Mouse (Mus musculus): ENCODE measurements at regions not wholly inside any gene's neighbourhood (a gene's known extent, or its start where the extent isn't known, plus 50 kb on each side); places are given as distances from the start of the nearest gene placed in this dataset.

DNA sequence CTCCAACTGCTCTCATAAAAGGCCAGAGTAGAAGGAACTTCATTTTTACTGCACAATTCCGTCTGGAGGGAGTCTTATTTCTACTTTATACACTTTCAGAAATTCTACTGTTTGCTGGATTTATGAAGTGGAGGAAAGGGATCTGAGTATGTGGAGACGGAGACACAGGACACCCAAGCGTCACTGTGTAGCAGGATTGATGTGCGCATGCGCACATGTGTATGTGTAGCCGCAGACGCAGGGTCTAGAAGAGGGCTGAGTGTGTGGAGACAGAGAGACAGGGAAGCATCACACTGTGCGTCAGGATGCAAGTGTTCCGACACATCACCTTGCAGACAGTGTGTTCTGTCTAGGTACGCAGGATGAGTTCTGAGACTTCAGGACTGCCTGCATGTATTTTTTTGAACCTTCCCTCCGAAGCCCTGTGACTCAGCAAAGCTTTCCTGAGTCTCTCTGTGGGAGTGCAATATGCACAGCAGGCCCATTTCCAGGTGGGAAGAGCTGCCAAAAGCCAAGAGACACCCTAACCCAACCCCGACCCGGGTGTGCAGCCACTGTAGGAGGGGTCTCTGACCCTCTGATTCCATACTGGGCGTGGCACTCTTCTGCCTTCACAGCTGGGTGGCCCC lies 67.1 kb upstream of the Fam19a5 start:
- peaks cover 6% of the 10 kb centered on the region for H3K4me1 ChIP-seq (ENCODE audit: control insufficient read depth, insufficient read depth, low read length)
- no peaks in the 10 kb centered on the region for H3K36me3 ChIP-seq (ENCODE audit: control insufficient read depth, insufficient read depth, low read length)
- TF ChIP-seq POLR2A (IDR thresholded peaks at IDR 0.05; ENCODE audit: control insufficient read depth, low read depth, low read length) (no peak), CTCF (IDR thresholded peaks at IDR 0.05; ENCODE audit: control insufficient read depth, insufficient read depth, insufficient replicate concordance, low read depth, low read length) (no peak)
- H3K27ac ChIP-seq (ENCODE audit: control insufficient read depth, insufficient read depth, low read depth, low read length) = no peak overlapping the region
- no peaks in the 10 kb centered on the region for H3K27me3 ChIP-seq (ENCODE audit: control insufficient read depth, insufficient read depth, low read length)
- peak overlapping the region; percentile 63 for H3K4me3 ChIP-seq (ENCODE audit: control insufficient read depth, low read depth, low read length)

- TF ChIP-seq POLR2A (IDR thresholded peaks at IDR 0.05; ENCODE audit: control insufficient read depth, low read depth, low read length) (no peak), CTCF (IDR thresholded peaks at IDR 0.05; ENCODE audit: control insufficient read depth, insufficient read depth, insufficient replicate concordance, low read depth, low read length) (no peak)
- H3K27ac ChIP-seq (ENCODE audit: control insufficient read depth, insufficient read depth, low read depth, low read length) = no peak overlapping the region
These were observed 63.3 kb upstream of the Fam19a5 start for GRCm38 (mm10) chr15:87480758-87481157.

More at GRCm38 (mm10) chr15:87480758-87481157, 63.3 kb upstream of the Fam19a5 start:
- Histone ChIP-seq H3K4me1 (ENCODE audit: control insufficient read depth, insufficient read depth, low read length) (peaks cover 6% of the 10 kb centered on the region), H3K4me3 (ENCODE audit: control insufficient read depth, low read depth, low read length) (no peak overlapping the region), H3K36me3 (ENCODE audit: control insufficient read depth, insufficient read depth, low read length) (no peaks in the 10 kb centered on the region), H3K27me3 (ENCODE audit: control insufficient read depth, insufficient read depth, low read length) (no peaks in the 10 kb centered on the region)

All from testis, adult 2 months (tissue).